Mouse (Mus musculus): Measurements from ENCODE around the gene Saysd1.
"Not testable (repeated sequence)": the region's sequence is repeated elsewhere in the genome, so short reads cannot be mapped to it uniquely, and the experiment has no call there.

The Saysd1 gene

DNA sequence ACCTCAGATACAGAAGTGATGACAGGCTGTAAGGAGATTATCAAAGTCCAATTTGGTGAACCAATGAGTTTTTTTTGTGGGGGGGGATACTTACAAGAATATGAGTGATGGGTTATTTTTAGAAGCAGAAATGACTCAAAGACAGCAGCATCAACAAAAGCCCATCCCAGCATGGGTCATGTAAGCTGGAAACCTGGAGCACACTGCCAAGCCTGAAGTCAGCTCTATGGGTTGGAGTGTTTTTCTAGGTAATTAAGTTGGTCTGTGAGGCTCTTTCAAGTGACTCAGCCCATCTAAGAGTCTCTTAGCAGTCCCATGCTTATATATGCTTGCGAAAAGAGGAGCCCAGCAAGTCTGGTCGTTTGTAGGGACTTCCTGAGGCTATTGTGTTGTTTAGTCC lies 91.0 kb downstream of the Saysd1 start:
- DNase-seq (ENCODE audit: extremely low read depth, insufficient read length, low spot score): no peak

- no peak for DNase-seq (ENCODE audit: extremely low read depth, insufficient read length, low spot score)
These were observed 94.3 kb downstream of the Saysd1 start for GRCm38 (mm10) chr14:20044036-20044435.

GRCm38 (mm10) chr14:20041836-20042235 lies 96.5 kb downstream of the Saysd1 start:
- no peak for DNase-seq (ENCODE audit: extremely low read depth, insufficient read length, low spot score)

DNA sequence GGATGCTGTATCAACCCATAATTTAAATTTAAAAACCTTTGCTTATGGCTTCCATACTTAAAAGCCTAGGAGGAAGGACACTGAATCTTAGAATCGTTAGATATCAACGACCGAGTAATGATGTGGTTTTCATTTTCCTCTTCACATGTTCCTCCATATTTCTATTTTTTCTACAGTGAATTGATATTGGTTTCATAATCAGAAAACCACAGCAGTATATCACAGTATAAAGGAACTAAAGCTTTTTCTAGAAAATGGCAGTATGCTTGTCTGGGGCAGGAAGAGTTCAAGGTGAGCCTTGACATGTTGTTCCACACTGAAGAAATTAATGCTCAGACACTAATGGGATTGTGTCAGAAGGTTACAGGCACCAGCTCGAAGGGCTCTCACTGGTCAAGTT lies 97.4 kb downstream of the Saysd1 start:
- no peak for DNase-seq (ENCODE audit: extremely low read depth, insufficient read length, low spot score)

- DNase-seq (ENCODE audit: extremely low read depth, insufficient read length, low spot score): no peak
These were observed 98.5 kb downstream of the Saysd1 start for GRCm38 (mm10) chr14:20039795-20040194.

DNA sequence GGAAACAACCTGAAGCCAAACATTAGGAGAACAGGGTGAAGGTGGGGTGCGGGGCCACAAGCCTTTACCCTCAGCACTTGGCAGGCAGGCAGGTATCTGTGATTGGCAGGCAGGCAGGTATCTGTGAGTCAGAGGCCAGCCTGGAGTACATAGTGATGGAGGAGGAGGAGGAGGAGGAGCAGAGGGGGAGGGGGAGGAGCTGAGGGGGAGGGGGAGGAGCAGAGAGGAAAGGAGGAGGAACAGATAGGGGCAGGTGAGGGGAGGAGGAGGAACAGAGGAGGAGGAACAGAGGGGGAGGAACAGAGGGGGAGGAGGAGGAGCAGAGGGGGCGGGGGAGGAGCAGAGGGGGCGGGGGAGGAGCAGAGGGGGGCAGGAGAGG lies 105.6 kb downstream of the Saysd1 start:
- no peak for DNase-seq (ENCODE audit: extremely low read depth, insufficient read length, low spot score)

GRCm38 (mm10) chr14:20032016-20032737 lies 106.2 kb downstream of the Saysd1 start:
- DNase-seq (ENCODE audit: extremely low read depth, insufficient read length, low spot score): no peak

- no peak for DNase-seq (ENCODE audit: extremely low read depth, insufficient read length, low spot score)
These were observed 108.7 kb downstream of the Saysd1 start for GRCm38 (mm10) chr14:20029606-20030005.

- not testable (repeated sequence) for DNase-seq (ENCODE audit: extremely low read depth, insufficient read length, low spot score)
These were observed 110.9 kb downstream of the Saysd1 start for GRCm38 (mm10) chr14:20027475-20027874.

All from 3134 (cell line).